Mouse (Mus musculus): ENCODE measurements around the gene Scpep1. TPM values are rescaled to one million over a fixed set of nuclear protein-coding genes. Genes with fewer than 3 reads are reported as not detected.

The Scpep1 gene
- polyA plus RNA-seq, 1 experiment from 2014 or later: 88.7 TPM

GRCm38 (mm10) chr11:88970202-88970732, 15.0 kb upstream of the Scpep1 start, which contains the start of gene Coil:
Gene Coil, plus strand, starts transcription at chr11:88970252.
- Histone ChIP-seq H3K36me3 (no peaks in the 10 kb centered on the region), H3K27me3 (no peaks in the 10 kb centered on the region), H3K9ac (no peak within 1 kb of the TSS), H3K4me1 (peaks cover 9% of the 10 kb centered on the region), H3K4me3 (no peak within 1 kb of the TSS), H3K4me2 (no peak within 1 kb of the TSS), H3K9me3 (no peaks in the 10 kb centered on the region), H3K27ac (no peak within 1 kb of the TSS)
- ATAC-seq (ENCODE audit: borderline replicate concordance, extremely low read depth, low FRiP score, low TSS enrichment): no peak
- 27% methylated on average over 2 of the region's 2 CpGs for WGBS

- Histone ChIP-seq H3K27ac (no peak within 1 kb of the TSS), H3K36me3 (no peaks in the 10 kb centered on the region), H3K4me2 (no peak within 1 kb of the TSS), H3K4me1 (no peaks in the 10 kb centered on the region), H3K27me3 (no peaks in the 10 kb centered on the region), H3K9ac (no peak within 1 kb of the TSS), H3K4me3 (no peak within 1 kb of the TSS), H3K9me3 (no peaks in the 10 kb centered on the region)
- no peak for ATAC-seq (ENCODE audit: borderline replicate concordance, extremely low read depth, low FRiP score, low TSS enrichment)
- 89% methylated on average over 2 of the region's 3 CpGs for WGBS
These were observed 11.7 kb upstream of the Scpep1 start, which contains the start of gene Elobl for GRCm38 (mm10) chr11:88966881-88967361. Gene Elobl, minus strand, starts transcription at chr11:88966931.

GRCm38 (mm10) chr11:88958851-88959250, 3.6 kb upstream of the Scpep1 start:
- H3K27me3 ChIP-seq: no peaks in the 10 kb centered on the region
- H3K36me3 ChIP-seq: no peaks in the 10 kb centered on the region
- H3K9ac ChIP-seq: no peak overlapping the region
- no peak for ATAC-seq (ENCODE audit: borderline replicate concordance, extremely low read depth, low FRiP score, low TSS enrichment)
- H3K4me3 ChIP-seq: no peak overlapping the region
- H3K9me3 ChIP-seq: no peaks in the 10 kb centered on the region
- H3K4me1 ChIP-seq: peaks cover 5% of the 10 kb centered on the region; the same call in 1 of the 2 replicates
- H3K4me2 ChIP-seq: no peak overlapping the region
- no peak overlapping the region for H3K27ac ChIP-seq
- 56% methylated on average over 3 of the region's 3 CpGs for WGBS

GRCm38 (mm10) chr11:88954803-88955202, 462 bp downstream of the Scpep1 start:
- H3K4me2 ChIP-seq: peak overlapping the region; percentile 57
- no peaks in the 10 kb centered on the region for H3K36me3 ChIP-seq
- peak overlapping the region; percentile 48 for H3K9ac ChIP-seq
- H3K9me3 ChIP-seq: no peaks in the 10 kb centered on the region
- peaks cover 5% of the 10 kb centered on the region; the same call in 1 of the 2 replicates for H3K4me1 ChIP-seq
- peak overlapping the region; percentile 65 for H3K27ac ChIP-seq
- 2% methylated on average over 4 of the region's 4 CpGs for WGBS
- peak overlapping the region; percentile 55 for H3K4me3 ChIP-seq
- no peaks in the 10 kb centered on the region for H3K27me3 ChIP-seq
- ATAC-seq (ENCODE audit: borderline replicate concordance, extremely low read depth, low FRiP score, low TSS enrichment): peak; percentile 54; the same call in 1 of the 2 replicates

GRCm38 (mm10) chr11:88953582-88953981, 1.7 kb downstream of the Scpep1 start:
- Histone ChIP-seq H3K36me3 (no peaks in the 10 kb centered on the region), H3K4me3 (no peak overlapping the region), H3K27me3 (no peaks in the 10 kb centered on the region), H3K9me3 (no peaks in the 10 kb centered on the region), H3K27ac (no peak overlapping the region), H3K9ac (no peak overlapping the region), H3K4me1 (peaks cover 5% of the 10 kb centered on the region; the same call in 1 of the 2 replicates), H3K4me2 (no peak overlapping the region)
- no peak for ATAC-seq (ENCODE audit: borderline replicate concordance, extremely low read depth, low FRiP score, low TSS enrichment)
- WGBS: 87% methylated on average over 3 of the region's 3 CpGs

GRCm38 (mm10) chr11:88952117-88952516, 3.1 kb downstream of the Scpep1 start:
- no peak for ATAC-seq (ENCODE audit: borderline replicate concordance, extremely low read depth, low FRiP score, low TSS enrichment)
- no peaks in the 10 kb centered on the region for H3K36me3 ChIP-seq
- H3K9ac ChIP-seq: no peak overlapping the region
- no peak overlapping the region for H3K27ac ChIP-seq
- H3K4me3 ChIP-seq: no peak overlapping the region
- no peak overlapping the region for H3K4me2 ChIP-seq
- H3K27me3 ChIP-seq: no peaks in the 10 kb centered on the region
- 92% methylated on average over 5 of the region's 5 CpGs for WGBS
- H3K4me1 ChIP-seq: peaks cover 5% of the 10 kb centered on the region; the same call in 1 of the 2 replicates
- no peaks in the 10 kb centered on the region for H3K9me3 ChIP-seq

GRCm38 (mm10) chr11:88951576-88951975, 3.7 kb downstream of the Scpep1 start:
- Histone ChIP-seq H3K36me3 (no peaks in the 10 kb centered on the region), H3K27ac (no peak overlapping the region), H3K27me3 (no peaks in the 10 kb centered on the region), H3K4me3 (no peak overlapping the region), H3K9ac (no peak overlapping the region), H3K4me2 (no peak overlapping the region), H3K9me3 (no peaks in the 10 kb centered on the region), H3K4me1 (peaks cover 5% of the 10 kb centered on the region; the same call in 1 of the 2 replicates)
- WGBS: 91% methylated on average over 2 of the region's 2 CpGs
- no peak for ATAC-seq (ENCODE audit: borderline replicate concordance, extremely low read depth, low FRiP score, low TSS enrichment)

GRCm38 (mm10) chr11:88950640-88951250, 4.5 kb downstream of the Scpep1 start:
- Histone ChIP-seq H3K4me3 (no peak overlapping the region), H3K36me3 (no peaks in the 10 kb centered on the region), H3K9me3 (no peaks in the 10 kb centered on the region), H3K27me3 (no peaks in the 10 kb centered on the region), H3K9ac (no peak overlapping the region), H3K4me2 (no peak overlapping the region), H3K27ac (no peak overlapping the region), H3K4me1 (peaks cover 5% of the 10 kb centered on the region; the same call in 1 of the 2 replicates)
- ATAC-seq (ENCODE audit: borderline replicate concordance, extremely low read depth, low FRiP score, low TSS enrichment): no peak
- WGBS: 79% methylated on average over 13 of the region's 13 CpGs

- Histone ChIP-seq H3K4me3 (no peak overlapping the region), H3K4me1 (peaks cover 5% of the 10 kb centered on the region; the same call in 1 of the 2 replicates), H3K9ac (no peak overlapping the region), H3K9me3 (no peaks in the 10 kb centered on the region), H3K27ac (no peak overlapping the region), H3K36me3 (no peaks in the 10 kb centered on the region), H3K27me3 (no peaks in the 10 kb centered on the region), H3K4me2 (no peak overlapping the region)
- ATAC-seq (ENCODE audit: borderline replicate concordance, extremely low read depth, low FRiP score, low TSS enrichment): no peak
- 80% methylated on average over 8 of the region's 8 CpGs for WGBS
These were observed 5.2 kb downstream of the Scpep1 start for GRCm38 (mm10) chr11:88949802-88950639.

- Histone ChIP-seq H3K36me3 (0 out of 2 replicates have a peak, but pooled peaks cover 6% of the 10 kb centered on the region), H3K4me3 (no peak overlapping the region), H3K9me3 (no peaks in the 10 kb centered on the region), H3K9ac (no peak overlapping the region), H3K4me1 (no peaks in the 10 kb centered on the region), H3K27me3 (no peaks in the 10 kb centered on the region), H3K4me2 (no peak overlapping the region), H3K27ac (no peak overlapping the region)
- ATAC-seq (ENCODE audit: borderline replicate concordance, extremely low read depth, low FRiP score, low TSS enrichment): no peak
- WGBS: 72% methylated on average over 8 of the region's 8 CpGs
These were observed 6.4 kb downstream of the Scpep1 start for GRCm38 (mm10) chr11:88948896-88949295.

- 74% methylated on average over 7 of the region's 8 CpGs for WGBS
- Histone ChIP-seq H3K4me2 (no peak overlapping the region), H3K4me1 (no peaks in the 10 kb centered on the region), H3K4me3 (no peak overlapping the region), H3K36me3 (peaks cover 10% of the 10 kb centered on the region; the same call in 1 of the 2 replicates), H3K27me3 (no peaks in the 10 kb centered on the region), H3K9ac (no peak overlapping the region), H3K27ac (no peak overlapping the region), H3K9me3 (no peaks in the 10 kb centered on the region)
- no peak for ATAC-seq (ENCODE audit: borderline replicate concordance, extremely low read depth, low FRiP score, low TSS enrichment)
These were observed 9.2 kb downstream of the Scpep1 start for GRCm38 (mm10) chr11:88945971-88946585.
